Mouse (Mus musculus): ENCODE measurements around the gene Sema3b. TPM values are rescaled to one million over a fixed set of nuclear protein-coding genes. Genes with fewer than 3 reads are reported as not detected.

Sema3b gene
- 10 to 100 TPM; 18.5 to 22.0 TPM for total RNA-seq (2021)

- intact Hi-C loops (cut with DNase I): no loop called here
- no peak for DNase-seq
Measured at GRCm38 (mm10) chr9:107608741-107609432, at the start of gene Sema3b. TSS of gene Sema3b (minus strand) at chr9:107609229.

DNA sequence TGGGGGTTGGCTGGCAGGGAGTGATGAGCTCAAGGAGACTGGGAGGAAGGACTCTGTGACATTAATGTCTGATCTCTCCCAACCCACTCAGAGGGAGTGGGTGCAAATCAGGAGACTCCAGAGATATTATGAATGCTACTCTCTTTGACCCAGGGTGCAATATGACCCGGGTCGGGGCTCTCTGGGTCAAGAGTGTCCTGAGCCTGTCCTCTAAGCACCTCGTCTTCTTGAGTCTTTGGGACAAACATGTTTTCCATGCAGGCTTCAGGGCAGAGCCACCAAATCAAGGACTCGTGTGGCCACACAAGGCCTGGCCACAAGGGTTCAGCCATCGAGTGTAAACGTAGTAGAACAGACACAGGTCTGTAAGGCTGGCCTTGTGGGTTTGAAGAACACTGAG lies 49.1 kb upstream of the Sema3b start:
- no peak for DNase-seq
- intact Hi-C loops (cut with DNase I): no loop called here

- no peak for DNase-seq
- intact Hi-C loops (cut with DNase I): no loop called here
Measured at GRCm38 (mm10) chr9:107657144-107657543, 48.1 kb upstream of the Sema3b start.

GRCm38 (mm10) chr9:107654585-107654984 lies 45.6 kb upstream of the Sema3b start:
- no peak for DNase-seq
- intact Hi-C loops (cut with DNase I): no loop called here

GRCm38 (mm10) chr9:107653474-107653873 lies 44.4 kb upstream of the Sema3b start:
- DNase-seq: no peak
- intact Hi-C loops (cut with DNase I): no loop called here

- no peak for DNase-seq
- intact Hi-C loops (cut with DNase I): no loop called here
Measured at GRCm38 (mm10) chr9:107650708-107651481, 41.9 kb upstream of the Sema3b start.

DNA sequence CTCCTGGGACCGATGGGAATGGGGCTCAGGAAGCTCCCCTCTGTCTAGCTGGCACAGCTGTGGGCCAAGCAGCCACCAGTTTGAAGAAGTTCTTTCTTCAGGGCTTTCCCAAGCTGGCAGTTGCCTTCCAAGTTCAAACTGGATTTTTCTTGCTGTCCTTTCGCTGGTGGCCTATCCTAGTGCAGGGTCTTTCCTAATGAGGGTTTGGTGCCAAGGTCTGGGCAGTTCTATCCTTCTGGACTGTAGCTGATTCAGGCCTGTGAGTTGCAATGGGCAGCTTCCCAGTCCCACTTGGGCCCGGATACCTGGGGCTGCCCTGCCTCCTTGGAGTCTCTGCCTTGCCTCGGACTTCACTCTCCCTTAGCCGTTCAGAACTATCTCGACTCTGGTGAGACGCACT lies 41.2 kb upstream of the Sema3b start:
- intact Hi-C loops (cut with DNase I): no loop called here
- DNase-seq: no peak

- DNase-seq: no peak
- intact Hi-C loops (cut with DNase I): no loop called here
Measured at GRCm38 (mm10) chr9:107648767-107649166, 39.7 kb upstream of the Sema3b start.

DNA sequence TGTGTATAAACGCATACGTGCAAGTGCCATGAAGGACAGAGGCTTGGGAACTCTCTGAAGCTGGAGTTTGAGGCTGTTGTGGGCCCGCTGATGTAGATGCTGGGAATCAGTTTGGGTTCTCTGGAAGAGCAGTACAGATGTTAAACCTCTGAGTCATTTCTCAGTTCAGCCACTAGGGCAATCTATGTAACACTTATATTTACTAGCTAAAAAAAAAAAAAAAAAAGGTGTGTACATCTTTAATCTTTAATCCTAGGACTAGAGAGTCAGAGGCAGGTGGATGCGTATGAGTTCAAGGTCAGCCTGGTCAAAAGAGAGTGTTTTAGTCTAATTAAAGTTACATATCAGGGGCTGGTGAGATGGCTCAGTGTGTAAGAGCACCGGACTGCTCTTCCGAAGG lies 37.9 kb upstream of the Sema3b start:
- intact Hi-C loops (cut with DNase I): no loop called here
- no peak for DNase-seq

DNA sequence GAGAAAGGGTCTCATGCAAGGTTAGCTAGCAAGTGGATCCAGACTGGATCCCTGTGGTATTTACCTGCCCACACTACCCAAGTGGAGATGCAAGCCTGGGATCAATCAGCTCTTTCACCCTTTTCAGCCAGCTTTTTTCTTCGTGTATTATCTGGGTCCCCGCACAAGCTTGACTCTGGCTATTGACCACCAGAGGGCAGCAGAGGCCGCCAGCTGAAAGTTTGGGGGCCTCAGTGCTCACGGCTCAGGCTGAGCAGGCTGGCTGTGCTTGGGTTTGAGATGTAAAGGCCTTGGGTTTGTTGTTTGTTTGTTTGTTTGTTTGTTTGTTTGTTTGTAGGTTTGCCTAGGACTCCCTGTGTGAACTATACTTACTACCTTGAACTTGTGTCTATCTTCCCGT lies 36.5 kb upstream of the Sema3b start:
- peak; percentile 84 for DNase-seq
- intact Hi-C loops (cut with DNase I): loop anchor here (1.0 kb wide), 2 partner anchors 31 to 93 kb away; no protein-coding TSS in a partner anchor

- intact Hi-C loops (cut with DNase I): loop anchor here (1.0 kb wide), 2 partner anchors 31 to 93 kb away; no protein-coding TSS in a partner anchor
- no peak for DNase-seq
Measured at GRCm38 (mm10) chr9:107645153-107645510, 36.1 kb upstream of the Sema3b start.

DNA sequence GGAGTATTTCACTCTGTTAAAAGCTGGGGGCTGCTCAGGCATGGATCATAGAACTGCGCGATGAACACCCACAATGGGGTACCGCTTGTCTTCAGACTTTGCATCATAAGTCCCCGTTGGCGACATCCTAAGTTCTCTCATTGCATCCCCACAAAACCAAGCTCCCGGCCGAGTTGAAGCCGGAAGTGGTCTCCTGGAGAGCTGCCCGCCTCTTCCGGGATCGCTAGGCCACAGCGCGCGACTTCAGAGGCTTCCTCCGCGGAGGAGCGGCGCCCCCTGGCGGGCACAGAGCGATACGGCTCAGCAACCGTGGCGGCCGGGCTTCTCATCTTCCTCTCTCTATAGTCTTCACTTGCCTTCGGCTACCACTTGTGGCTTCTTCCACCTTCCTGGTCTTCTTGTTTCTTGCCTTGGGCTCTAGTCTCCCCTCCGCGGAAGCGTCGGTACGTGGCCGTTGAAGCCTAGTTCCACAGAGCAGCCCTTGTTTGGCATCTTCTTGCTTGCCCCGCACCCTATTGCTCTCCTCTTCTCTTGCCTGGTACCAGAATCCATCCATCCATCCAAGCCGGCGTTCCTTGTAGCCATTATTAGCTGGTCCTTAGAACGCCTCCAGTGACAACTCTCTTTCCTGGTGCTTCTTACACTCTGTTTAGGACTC lies 35.6 kb upstream of the Sema3b start:
- intact Hi-C loops (cut with DNase I): loop anchor here (1.0 kb wide), 4 partner anchors 18 to 94 kb away; no protein-coding TSS in a partner anchor
- DNase-seq: peak; percentile 95

DNA sequence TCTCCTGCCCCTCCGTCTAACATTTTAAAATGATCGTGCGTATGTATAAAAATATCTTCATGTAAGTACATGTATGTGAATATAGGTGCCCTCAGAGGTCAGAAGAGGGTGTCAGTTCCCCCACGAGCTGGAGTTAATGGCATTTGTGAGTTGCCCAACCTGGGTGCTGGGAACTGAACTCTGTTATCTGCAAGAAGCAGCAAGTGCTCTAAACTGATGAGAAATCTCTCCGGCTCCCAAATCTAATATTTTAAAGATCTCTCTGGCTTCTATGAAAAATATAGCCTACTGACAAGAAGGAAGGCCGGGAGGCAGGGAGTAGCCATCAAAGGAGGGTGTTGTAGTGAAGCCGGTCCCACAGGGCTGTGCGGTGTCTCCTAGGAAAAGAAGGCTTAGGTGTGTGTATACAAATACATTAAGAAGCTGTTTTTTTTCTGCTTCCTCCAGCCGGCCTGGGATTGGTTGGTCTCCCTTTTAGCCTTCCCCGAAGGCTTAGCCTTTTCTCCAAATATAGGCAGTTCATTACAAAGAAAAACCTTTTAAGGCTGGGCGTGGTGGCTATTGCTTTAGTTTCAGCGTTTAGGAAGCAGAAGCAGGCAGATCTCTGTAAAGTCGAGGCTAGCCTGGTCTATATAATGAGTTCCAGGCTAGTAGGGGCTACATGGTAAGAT lies 34.6 kb upstream of the Sema3b start:
- no peak for DNase-seq
- intact Hi-C loops (cut with DNase I): loop anchor here (1.0 kb wide), 2 partner anchors 17 to 41 kb away; no protein-coding TSS in a partner anchor

DNA sequence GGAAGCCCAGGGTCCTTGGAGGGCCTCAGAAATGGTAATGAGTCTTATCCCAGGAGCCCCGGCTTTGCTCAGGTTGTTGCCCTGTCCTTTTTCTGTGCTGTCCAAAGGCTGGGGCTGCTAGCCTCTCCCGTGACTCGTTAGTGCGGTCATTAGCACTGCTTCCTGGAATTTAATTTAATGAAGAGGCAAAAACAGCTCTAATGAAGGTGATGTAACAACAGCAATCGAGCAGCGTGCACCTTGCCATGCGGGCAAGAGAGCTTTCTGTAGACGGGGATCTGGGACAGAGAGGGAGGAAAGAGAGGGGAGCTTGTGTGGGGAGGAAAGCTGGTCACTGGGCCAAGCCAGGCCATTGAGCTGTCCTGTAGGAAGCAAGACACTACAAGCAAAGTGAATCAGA lies 32.6 kb upstream of the Sema3b start:
- intact Hi-C loops (cut with DNase I): no loop called here
- no peak for DNase-seq

GRCm38 (mm10) chr9:107640257-107640772 lies 31.3 kb upstream of the Sema3b start:
- intact Hi-C loops (cut with DNase I): no loop called here
- DNase-seq: peak in 1 of 2 experiments; percentile 46

DNA sequence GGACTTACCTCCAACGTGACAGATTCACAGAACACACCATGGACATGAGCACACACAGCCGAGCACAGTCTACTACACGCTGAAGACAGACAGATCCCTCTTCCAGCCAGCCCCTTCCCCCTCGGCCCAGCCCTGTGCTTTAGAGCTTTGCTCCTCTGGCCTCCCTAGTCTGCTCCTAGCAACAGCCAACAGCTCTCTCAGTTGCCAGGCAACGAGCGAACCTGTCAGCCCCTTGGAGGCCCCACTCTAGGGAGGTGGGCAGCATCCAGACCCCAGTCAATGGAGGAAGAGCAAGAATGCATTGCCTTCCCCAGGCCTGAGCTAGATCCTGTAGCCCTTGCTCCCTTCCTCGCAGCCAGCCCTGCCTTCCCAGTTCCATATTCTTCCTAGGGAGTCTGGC lies 28.0 kb upstream of the Sema3b start:
- no peak for DNase-seq
- intact Hi-C loops (cut with DNase I): no loop called here

- DNase-seq: peak; percentile 96 to 98
- intact Hi-C loops (cut with DNase I): no loop called here
Measured at GRCm38 (mm10) chr9:107635279-107636028, 26.4 kb upstream of the Sema3b start, which contains the start of gene Gnai2. TSS of gene Gnai2 (minus strand) at chr9:107635367.

- intact Hi-C loops (cut with DNase I): loop anchor here (5.0 kb wide), 1 partner anchor 67 kb away; the partner anchor contains the start of gene Hyal2
- DNase-seq: peak in 1 of 2 experiments; percentile 32
Measured at GRCm38 (mm10) chr9:107634406-107635278, 25.6 kb upstream of the Sema3b start.

All from heart, postnatal 36 days (tissue).